Mouse (Mus musculus): ENCODE measurements around the gene Sugp1.

DNA sequence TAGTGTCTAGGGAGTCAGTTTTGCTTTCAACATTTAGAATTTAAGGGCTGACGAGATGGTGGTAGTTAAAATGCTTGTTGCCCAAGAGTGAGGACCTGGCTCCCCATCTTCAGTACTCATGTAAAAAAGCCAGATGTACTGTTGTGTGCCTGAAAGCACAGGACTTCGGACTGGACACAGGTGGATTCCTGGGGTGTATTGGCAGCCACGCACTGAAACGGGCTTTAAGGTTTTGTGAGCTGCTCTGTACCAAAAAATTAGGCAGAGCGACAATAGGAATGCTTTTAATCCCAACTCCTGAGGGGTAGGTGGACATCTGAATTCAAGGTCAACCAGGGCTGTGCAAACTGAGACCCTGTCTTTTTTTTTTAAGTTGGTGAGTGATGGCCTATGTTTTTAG is 1.4 kb downstream of the Sugp1 start:
- no peak for TF ChIP-seq CTCF (IDR thresholded peaks at IDR 0.05; ENCODE audit: borderline replicate concordance, extremely low read depth, insufficient read depth, insufficient read length)
- no peak for TF ChIP-seq POLR2A (IDR thresholded peaks at IDR 0.05; ENCODE audit: borderline replicate concordance, extremely low read depth, insufficient read depth, insufficient read length, poor library complexity, severe bottlenecking)

Data from brain, embryonic 14.5 days (tissue).